Mouse (Mus musculus) limb, embryonic 15.5 days (tissue): ENCODE measurements around the gene Ccl5. TPM values are rescaled to one million over a fixed set of nuclear protein-coding genes. Genes with fewer than 3 reads are reported as not detected.

ENCODE experiments used
- ATAC-seq: fragments of 200-750 bp; cut with Nextera tagmentation; 2 replicates; pipeline ENCODE4 v1.8.0; 2017; ENCODE audit warnings: low read depth, moderate TSS enrichment; ENCODE audit not compliant: insufficient number of reproducible peaks, low FRiP score, low TSS enrichment
- H3K27ac ChIP-seq: fragments of 300-500 bp; sonication (generic); 2 replicates; pipeline ENCODE4 v1.5.1; 2015; ENCODE audit warnings: moderate library complexity, mild to moderate bottlenecking, inconsistent platforms
- H3K27me3 ChIP-seq: fragments of 300-500 bp; sonication (generic); 2 replicates; pipeline ENCODE4 v1.6.1; 2015; ENCODE audit warnings: inconsistent platforms
- H3K36me3 ChIP-seq: fragments of 300-500 bp; sonication (generic); 2 replicates; pipeline ENCODE4 v1.6.1; 2015; ENCODE audit warnings: inconsistent platforms
- H3K4me1 ChIP-seq: fragments of 300-500 bp; sonication (generic); 2 replicates; pipeline ENCODE4 v1.6.1; 2015; ENCODE audit warnings: inconsistent platforms
- H3K4me2 ChIP-seq: fragments of 300-500 bp; sonication (generic); 2 replicates; pipeline ENCODE4 v1.6.1; 2015; ENCODE audit warnings: mild to moderate bottlenecking, inconsistent platforms
- H3K4me3 ChIP-seq: fragments of 300-500 bp; sonication (generic); 2 replicates; pipeline ENCODE4 v1.5.1; 2015; ENCODE audit warnings: mild to moderate bottlenecking, inconsistent platforms
- H3K9ac ChIP-seq: fragments of 300-500 bp; sonication (generic); 2 replicates; pipeline ENCODE4 v1.6.1; 2015; ENCODE audit warnings: inconsistent platforms
- H3K9me3 ChIP-seq: fragments of 300-500 bp; sonication (generic); 2 replicates; pipeline ENCODE4 v1.6.1; 2016; ENCODE audit warnings: inconsistent platforms
- WGBS: fragments of 180-500 bp; shearing (Covaris S2); methylation state at CpG from one replicate; pipeline ENCODE4 v1.1.7; 2015; 5-methylcytosine and 5-hydroxymethylcytosine counted together
- polyA plus RNA-seq: library from polyadenylated mRNA; unstranded; fragments of >200 nt; fragmentation: Nextera tagmentation; extraction: Ambion mirVana; gene quantifications from 2 replicates; pipeline ENCODE4 v1.2.1, GENCODE M21; 2015

Ccl5 gene
- polyA plus RNA-seq, 1 experiment from 2014 or later, result 1.0 TPM

GRCm38 (mm10) chr11:83534609-83535423, 4.5 kb upstream of the Ccl5 start:
- H3K9ac ChIP-seq, result no peak overlapping the region
- H3K4me2 ChIP-seq, result peak overlapping the region; percentile 24
- no peaks in the 10 kb centered on the region for H3K27me3 ChIP-seq
- H3K36me3 ChIP-seq, result no peaks in the 10 kb centered on the region
- H3K27ac ChIP-seq, result peak overlapping the region; percentile 39
- H3K4me1 ChIP-seq, result peaks cover 13% of the 10 kb centered on the region
- no peaks in the 10 kb centered on the region for H3K9me3 ChIP-seq
- peak overlapping the region; percentile 14; the same call in 1 of the 2 replicates for H3K4me3 ChIP-seq
- peak; percentile 81 for ATAC-seq
- WGBS, result 21% methylated on average over 13 of the region's 13 CpGs

GRCm38 (mm10) chr11:83534143-83534542, 3.8 kb upstream of the Ccl5 start:
- Histone ChIP-seq H3K4me2 (peak overlapping the region; percentile 24; the same call in 1 of the 2 replicates), H3K27ac (0 out of 2 replicates have a peak overlapping the region, but pooled peaks have one; percentile 39), H3K4me3 (no peak overlapping the region), H3K27me3 (no peaks in the 10 kb centered on the region), H3K9me3 (no peaks in the 10 kb centered on the region), H3K9ac (no peak overlapping the region), H3K4me1 (peaks cover 13% of the 10 kb centered on the region), H3K36me3 (no peaks in the 10 kb centered on the region)
- ATAC-seq, result no peak
- 75% methylated on average over 8 of the region's 8 CpGs for WGBS

- no peaks in the 10 kb centered on the region for H3K9me3 ChIP-seq
- no peak overlapping the region for H3K4me2 ChIP-seq
- H3K9ac ChIP-seq, result no peak overlapping the region
- 100% methylated on average over 1 of the region's 1 CpGs for WGBS
- no peak for ATAC-seq
- peaks cover 13% of the 10 kb centered on the region for H3K4me1 ChIP-seq
- H3K4me3 ChIP-seq, result no peak overlapping the region
- no peak overlapping the region for H3K27ac ChIP-seq
- H3K36me3 ChIP-seq, result no peaks in the 10 kb centered on the region
- no peaks in the 10 kb centered on the region for H3K27me3 ChIP-seq
Observed at GRCm38 (mm10) chr11:83533192-83533591, 2.9 kb upstream of the Ccl5 start.

GRCm38 (mm10) chr11:83529024-83529423, 1.3 kb downstream of the Ccl5 start:
- Histone ChIP-seq H3K36me3 (no peaks in the 10 kb centered on the region), H3K27me3 (no peaks in the 10 kb centered on the region), H3K4me1 (0 out of 2 replicates have a peak, but pooled peaks cover 1% of the 10 kb centered on the region), H3K4me2 (no peak overlapping the region), H3K27ac (no peak overlapping the region), H3K9ac (no peak overlapping the region), H3K9me3 (no peaks in the 10 kb centered on the region), H3K4me3 (no peak overlapping the region)
- WGBS, result 76% methylated on average over 12 of the region's 12 CpGs
- ATAC-seq, result no peak

GRCm38 (mm10) chr11:83522075-83522474, 8.2 kb downstream of the Ccl5 start, which contains the start of gene Heatr9:
Heatr9 (minus strand) TSS chr11:83522175.
- 90% methylated on average over 3 of the region's 3 CpGs for WGBS
- no peak within 1 kb of the TSS for H3K9ac ChIP-seq
- no peak within 1 kb of the TSS for H3K4me3 ChIP-seq
- H3K9me3 ChIP-seq, result no peaks in the 10 kb centered on the region
- no peaks in the 10 kb centered on the region for H3K4me1 ChIP-seq
- no peaks in the 10 kb centered on the region; the same call in 1 of the 2 replicates for H3K36me3 ChIP-seq
- no peak within 1 kb of the TSS for H3K27ac ChIP-seq
- no peaks in the 10 kb centered on the region for H3K27me3 ChIP-seq
- H3K4me2 ChIP-seq, result no peak within 1 kb of the TSS
- no peak for ATAC-seq

GRCm38 (mm10) chr11:83518371-83518770, 11.9 kb downstream of the Ccl5 start:
- no peaks in the 10 kb centered on the region for H3K4me1 ChIP-seq
- no peaks in the 10 kb centered on the region; the same call in 1 of the 2 replicates for H3K36me3 ChIP-seq
- no peak overlapping the region for H3K4me2 ChIP-seq
- no peak overlapping the region for H3K27ac ChIP-seq
- no peaks in the 10 kb centered on the region for H3K9me3 ChIP-seq
- no peak overlapping the region for H3K9ac ChIP-seq
- H3K27me3 ChIP-seq, result no peaks in the 10 kb centered on the region
- ATAC-seq, result no peak
- no peak overlapping the region for H3K4me3 ChIP-seq
- 68% methylated on average over 6 of the region's 6 CpGs for WGBS

- ATAC-seq, result no peak
- no peaks in the 10 kb centered on the region for H3K9me3 ChIP-seq
- no peaks in the 10 kb centered on the region; the same call in 1 of the 2 replicates for H3K36me3 ChIP-seq
Observed at GRCm38 (mm10) chr11:83517153-83517552, 13.2 kb downstream of the Ccl5 start.

GRCm38 (mm10) chr11:83509521-83509920, 20.8 kb downstream of the Ccl5 start:
- Histone ChIP-seq H3K27ac (no peak overlapping the region), H3K27me3 (no peaks in the 10 kb centered on the region), H3K9ac (no peak overlapping the region), H3K4me1 (no peaks in the 10 kb centered on the region), H3K36me3 (peaks cover 27% of the 10 kb centered on the region), H3K4me2 (no peak overlapping the region), H3K4me3 (no peak overlapping the region), H3K9me3 (no peaks in the 10 kb centered on the region)
- ATAC-seq, result no peak

More at GRCm38 (mm10) chr11:83517153-83517552, 13.2 kb downstream of the Ccl5 start:
- no peak overlapping the region for H3K27ac ChIP-seq
- no peak overlapping the region for H3K9ac ChIP-seq
- H3K27me3 ChIP-seq, result no peaks in the 10 kb centered on the region
- no peak overlapping the region for H3K4me2 ChIP-seq
- no peak overlapping the region for H3K4me3 ChIP-seq
- no peaks in the 10 kb centered on the region for H3K4me1 ChIP-seq

- Histone ChIP-seq H3K9ac (no peak overlapping the region), H3K4me3 (no peak overlapping the region), H3K27ac (no peak overlapping the region), H3K36me3 (peaks cover 59% of the 10 kb centered on the region), H3K4me2 (no peak overlapping the region), H3K27me3 (no peaks in the 10 kb centered on the region), H3K9me3 (no peaks in the 10 kb centered on the region), H3K4me1 (no peaks in the 10 kb centered on the region)
- WGBS, result 90% methylated on average over 5 of the region's 5 CpGs
- no peak for ATAC-seq
Observed at GRCm38 (mm10) chr11:83504308-83504707, 26.0 kb downstream of the Ccl5 start.

- ATAC-seq, result no peak
- no peak overlapping the region for H3K4me3 ChIP-seq
- no peaks in the 10 kb centered on the region for H3K9me3 ChIP-seq
- H3K27ac ChIP-seq, result no peak overlapping the region
- no peak overlapping the region for H3K4me2 ChIP-seq
- H3K27me3 ChIP-seq, result no peaks in the 10 kb centered on the region
- H3K9ac ChIP-seq, result no peak overlapping the region
- WGBS, result 91% methylated on average over 2 of the region's 2 CpGs
- H3K36me3 ChIP-seq, result peaks cover 16% of the 10 kb centered on the region; the same call in 1 of the 2 replicates
- H3K4me1 ChIP-seq, result no peaks in the 10 kb centered on the region
Observed at GRCm38 (mm10) chr11:83495571-83495970, 34.7 kb downstream of the Ccl5 start.

- Histone ChIP-seq H3K27ac (no peak overlapping the region), H3K4me1 (no peaks in the 10 kb centered on the region), H3K9ac (no peak overlapping the region), H3K27me3 (no peaks in the 10 kb centered on the region), H3K36me3 (peaks cover 25% of the 10 kb centered on the region; the same call in 1 of the 2 replicates), H3K4me3 (no peak overlapping the region), H3K9me3 (no peaks in the 10 kb centered on the region), H3K4me2 (no peak overlapping the region)
- 86% methylated on average over 4 of the region's 4 CpGs for WGBS
- ATAC-seq, result no peak
Observed at GRCm38 (mm10) chr11:83491488-83491887, 38.8 kb downstream of the Ccl5 start.
